Mouse (Mus musculus): Measurements from ENCODE around the gene Ntrk3. TPM values are rescaled to one million over a fixed set of nuclear protein-coding genes. Genes with fewer than 3 reads are reported as not detected.

Gene Ntrk3
- polyA plus RNA-seq, 1 experiment, result 7.7 TPM

DNA sequence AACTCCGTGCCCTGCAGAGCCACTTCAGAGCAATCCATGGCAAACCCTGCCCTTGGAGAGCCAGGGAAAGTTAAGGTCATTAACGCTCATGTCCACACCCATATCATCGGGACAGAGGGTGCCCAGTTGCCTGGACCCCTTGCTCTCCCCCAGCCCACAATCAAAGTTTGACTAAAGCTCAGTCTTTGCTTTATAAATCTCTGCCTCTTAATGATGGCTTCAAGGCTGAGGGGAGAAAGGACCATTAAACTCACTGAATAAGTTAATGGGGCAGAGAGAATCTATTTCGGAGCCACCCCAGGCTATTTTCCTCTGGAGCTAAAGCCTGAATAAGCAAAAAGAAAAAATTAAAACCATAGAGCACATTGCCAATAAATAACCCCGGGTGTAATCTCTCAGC is 182.3 kb downstream of the Ntrk3 start:
- no peaks in the 10 kb centered on the region for H3K27me3 ChIP-seq (ENCODE audit: control insufficient read depth, insufficient read depth, low read length)
- no peaks in the 10 kb centered on the region for H3K4me1 ChIP-seq (ENCODE audit: control insufficient read depth, insufficient read depth, low read length)
- TF ChIP-seq CTCF (IDR thresholded peaks at IDR 0.05; ENCODE audit: control insufficient read depth, insufficient read depth, insufficient replicate concordance, low read depth, low read length) (no peak), POLR2A (IDR thresholded peaks at IDR 0.05; ENCODE audit: control insufficient read depth, low read depth, low read length) (no peak)
- H3K36me3 ChIP-seq (ENCODE audit: control insufficient read depth, insufficient read depth, low read length), result no peaks in the 10 kb centered on the region
- H3K4me3 ChIP-seq (ENCODE audit: control insufficient read depth, low read depth, low read length), result no peak overlapping the region
- H3K27ac ChIP-seq (ENCODE audit: control insufficient read depth, insufficient read depth, low read depth, low read length), result no peak overlapping the region

DNA sequence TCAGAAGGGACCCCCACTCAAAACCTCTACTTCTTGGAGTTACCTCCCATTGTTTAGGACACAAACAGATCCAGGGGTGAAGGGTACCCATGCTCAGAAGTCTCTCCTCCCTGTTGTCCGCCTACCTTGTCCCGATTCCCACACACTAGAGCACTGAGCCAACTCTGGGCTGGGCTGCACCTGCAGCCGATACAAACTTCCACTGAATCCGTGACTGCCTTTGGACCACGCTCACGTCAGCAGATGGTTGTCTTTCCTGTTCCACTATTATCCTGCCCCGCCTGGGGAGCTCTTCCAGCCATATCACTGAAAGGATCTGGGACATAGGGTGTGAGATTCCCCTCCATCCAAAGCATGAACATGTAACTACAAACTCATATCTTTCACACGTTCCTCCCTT is 188.4 kb downstream of the Ntrk3 start:
- H3K27me3 ChIP-seq (ENCODE audit: control insufficient read depth, insufficient read depth, low read length), result no peaks in the 10 kb centered on the region
- H3K4me3 ChIP-seq (ENCODE audit: control insufficient read depth, low read depth, low read length), result no peak overlapping the region
- H3K4me1 ChIP-seq (ENCODE audit: control insufficient read depth, insufficient read depth, low read length), result no peaks in the 10 kb centered on the region
- no peak overlapping the region for H3K27ac ChIP-seq (ENCODE audit: control insufficient read depth, insufficient read depth, low read depth, low read length)
- TF ChIP-seq POLR2A (IDR thresholded peaks at IDR 0.05; ENCODE audit: control insufficient read depth, low read depth, low read length) (no peak), CTCF (IDR thresholded peaks at IDR 0.05; ENCODE audit: control insufficient read depth, insufficient read depth, insufficient replicate concordance, low read depth, low read length) (no peak)
- H3K36me3 ChIP-seq (ENCODE audit: control insufficient read depth, insufficient read depth, low read length), result no peaks in the 10 kb centered on the region

DNA sequence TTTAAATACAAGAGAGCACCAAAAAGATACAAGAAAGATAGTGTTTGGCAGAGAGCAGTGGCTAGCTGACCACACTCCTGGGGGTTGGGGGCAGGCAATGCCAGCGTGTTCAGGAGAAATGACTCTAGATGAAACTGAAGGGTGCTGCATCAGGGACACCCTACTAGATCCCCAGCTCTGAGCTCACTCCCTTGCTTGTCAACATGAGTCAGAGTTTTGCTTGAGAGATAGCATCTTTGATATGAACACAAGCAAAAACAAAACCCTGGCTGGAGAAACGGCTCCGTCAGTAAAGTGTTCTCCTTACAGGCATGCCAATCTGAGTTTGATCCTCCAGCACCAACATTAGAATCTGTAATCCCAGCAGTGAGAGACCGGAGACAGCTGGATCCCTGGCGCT is 189.1 kb downstream of the Ntrk3 start:
- no peak overlapping the region for H3K27ac ChIP-seq (ENCODE audit: control insufficient read depth, insufficient read depth, low read depth, low read length)
- H3K27me3 ChIP-seq (ENCODE audit: control insufficient read depth, insufficient read depth, low read length), result no peaks in the 10 kb centered on the region
- no peaks in the 10 kb centered on the region for H3K4me1 ChIP-seq (ENCODE audit: control insufficient read depth, insufficient read depth, low read length)
- no peaks in the 10 kb centered on the region for H3K36me3 ChIP-seq (ENCODE audit: control insufficient read depth, insufficient read depth, low read length)
- TF ChIP-seq CTCF (IDR thresholded peaks at IDR 0.05; ENCODE audit: control insufficient read depth, insufficient read depth, insufficient replicate concordance, low read depth, low read length), result no peak
- TF ChIP-seq POLR2A (IDR thresholded peaks at IDR 0.05; ENCODE audit: control insufficient read depth, low read depth, low read length), result no peak
- H3K4me3 ChIP-seq (ENCODE audit: control insufficient read depth, low read depth, low read length), result no peak overlapping the region

DNA sequence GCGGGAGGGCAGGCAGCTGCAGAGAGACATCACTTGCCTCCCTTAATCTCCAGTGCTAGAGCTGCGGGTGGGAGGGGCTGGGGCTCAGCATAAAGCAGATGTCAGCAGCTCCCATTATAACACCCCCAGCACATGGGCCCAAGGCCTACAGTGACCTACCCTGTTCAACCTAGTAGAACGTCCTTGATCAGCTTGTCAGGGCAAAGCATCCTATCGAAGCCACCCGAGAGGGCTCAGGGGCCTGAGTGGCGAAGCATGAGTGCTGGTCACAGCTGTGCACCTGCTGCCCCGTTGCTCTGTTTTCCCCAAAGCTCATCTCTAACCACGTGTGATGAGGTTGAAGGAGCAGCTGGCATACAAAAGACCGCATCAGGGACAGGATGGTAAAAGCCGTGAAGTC is 191.3 kb downstream of the Ntrk3 start:
- no peaks in the 10 kb centered on the region for H3K27me3 ChIP-seq (ENCODE audit: control insufficient read depth, insufficient read depth, low read length)
- no peak overlapping the region for H3K27ac ChIP-seq (ENCODE audit: control insufficient read depth, insufficient read depth, low read depth, low read length)
- TF ChIP-seq CTCF (IDR thresholded peaks at IDR 0.05; ENCODE audit: control insufficient read depth, insufficient read depth, insufficient replicate concordance, low read depth, low read length) (no peak), POLR2A (IDR thresholded peaks at IDR 0.05; ENCODE audit: control insufficient read depth, low read depth, low read length) (no peak)
- no peaks in the 10 kb centered on the region for H3K36me3 ChIP-seq (ENCODE audit: control insufficient read depth, insufficient read depth, low read length)
- H3K4me3 ChIP-seq (ENCODE audit: control insufficient read depth, low read depth, low read length), result no peak overlapping the region
- no peaks in the 10 kb centered on the region for H3K4me1 ChIP-seq (ENCODE audit: control insufficient read depth, insufficient read depth, low read length)

DNA sequence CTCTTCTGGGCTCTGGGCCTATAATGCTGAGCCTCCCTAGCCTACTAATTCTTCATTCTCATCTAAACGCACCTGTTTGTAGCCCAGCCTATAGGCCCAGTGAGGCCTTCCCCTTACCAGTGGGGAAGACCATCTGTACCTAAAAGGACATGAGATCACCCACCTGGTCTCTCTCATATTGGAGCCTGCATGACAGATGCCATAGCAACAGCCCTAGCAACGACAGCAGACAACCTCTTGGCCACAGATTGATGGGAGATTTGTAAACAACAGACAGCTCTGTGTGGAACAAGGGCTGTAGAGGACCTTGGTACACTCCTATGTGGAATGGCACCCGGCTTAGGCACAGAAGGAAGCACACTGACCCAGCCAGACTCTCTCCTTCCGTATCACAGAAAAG is 195.3 kb downstream of the Ntrk3 start:
- Histone ChIP-seq H3K36me3 (ENCODE audit: control insufficient read depth, insufficient read depth, low read length) (no peaks in the 10 kb centered on the region), H3K27me3 (ENCODE audit: control insufficient read depth, insufficient read depth, low read length) (no peaks in the 10 kb centered on the region), H3K27ac (ENCODE audit: control insufficient read depth, insufficient read depth, low read depth, low read length) (no peak overlapping the region), H3K4me3 (ENCODE audit: control insufficient read depth, low read depth, low read length) (no peak overlapping the region), H3K4me1 (ENCODE audit: control insufficient read depth, insufficient read depth, low read length) (no peaks in the 10 kb centered on the region)
- TF ChIP-seq CTCF (IDR thresholded peaks at IDR 0.05; ENCODE audit: control insufficient read depth, insufficient read depth, insufficient replicate concordance, low read depth, low read length) (no peak), POLR2A (IDR thresholded peaks at IDR 0.05; ENCODE audit: control insufficient read depth, low read depth, low read length) (no peak)

DNA sequence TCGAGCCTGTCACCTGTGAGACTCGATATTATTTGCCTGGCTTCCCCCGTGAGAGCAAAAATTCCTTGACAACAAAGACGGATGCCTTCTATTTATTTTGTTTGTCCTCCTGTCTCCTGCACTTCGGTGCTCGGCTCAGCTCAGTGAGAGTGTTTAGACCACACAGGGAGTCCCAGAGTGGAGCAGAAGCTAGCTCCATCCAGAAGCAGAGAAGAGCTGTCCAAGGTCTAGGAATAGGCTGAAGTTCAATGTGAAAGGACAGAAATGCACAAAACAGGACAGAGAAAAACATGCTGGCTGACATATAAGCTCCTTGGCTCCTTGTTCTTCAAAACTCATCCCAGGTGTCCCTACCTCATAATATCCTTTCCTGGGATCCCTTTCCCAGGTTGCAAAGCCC is 207.5 kb downstream of the Ntrk3 start:
- Histone ChIP-seq H3K36me3 (ENCODE audit: control insufficient read depth, insufficient read depth, low read length) (no peaks in the 10 kb centered on the region), H3K4me1 (ENCODE audit: control insufficient read depth, insufficient read depth, low read length) (no peaks in the 10 kb centered on the region), H3K27me3 (ENCODE audit: control insufficient read depth, insufficient read depth, low read length) (no peaks in the 10 kb centered on the region), H3K4me3 (ENCODE audit: control insufficient read depth, low read depth, low read length) (no peak overlapping the region), H3K27ac (ENCODE audit: control insufficient read depth, insufficient read depth, low read depth, low read length) (no peak overlapping the region)
- no peak for TF ChIP-seq POLR2A (IDR thresholded peaks at IDR 0.05; ENCODE audit: control insufficient read depth, low read depth, low read length)
- no peak for TF ChIP-seq CTCF (IDR thresholded peaks at IDR 0.05; ENCODE audit: control insufficient read depth, insufficient read depth, insufficient replicate concordance, low read depth, low read length)

DNA sequence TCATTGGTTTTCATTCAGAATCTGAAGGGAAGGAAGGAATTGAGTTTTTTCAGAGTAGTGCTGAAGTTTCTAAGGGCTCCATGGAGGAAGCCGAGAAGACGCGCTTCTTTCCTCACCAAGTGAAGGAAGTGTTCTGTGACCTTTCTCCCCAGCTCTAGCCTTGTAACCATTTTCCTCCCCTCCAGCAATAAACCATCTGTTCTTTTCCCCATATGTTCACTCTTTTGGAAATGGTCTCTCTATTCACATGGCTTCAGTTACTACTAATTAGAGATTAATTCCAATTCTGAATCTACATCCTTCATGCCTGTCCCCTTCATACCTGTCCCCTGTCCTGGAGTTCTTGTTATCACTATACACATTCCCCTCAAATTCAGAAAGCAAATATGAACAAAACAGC is 209.8 kb downstream of the Ntrk3 start:
- Histone ChIP-seq H3K36me3 (ENCODE audit: control insufficient read depth, insufficient read depth, low read length) (no peaks in the 10 kb centered on the region), H3K27me3 (ENCODE audit: control insufficient read depth, insufficient read depth, low read length) (no peaks in the 10 kb centered on the region), H3K4me1 (ENCODE audit: control insufficient read depth, insufficient read depth, low read length) (no peaks in the 10 kb centered on the region), H3K27ac (ENCODE audit: control insufficient read depth, insufficient read depth, low read depth, low read length) (no peak overlapping the region), H3K4me3 (ENCODE audit: control insufficient read depth, low read depth, low read length) (no peak overlapping the region)
- TF ChIP-seq POLR2A (IDR thresholded peaks at IDR 0.05; ENCODE audit: control insufficient read depth, low read depth, low read length), result no peak
- TF ChIP-seq CTCF (IDR thresholded peaks at IDR 0.05; ENCODE audit: control insufficient read depth, insufficient read depth, insufficient replicate concordance, low read depth, low read length), result no peak

DNA sequence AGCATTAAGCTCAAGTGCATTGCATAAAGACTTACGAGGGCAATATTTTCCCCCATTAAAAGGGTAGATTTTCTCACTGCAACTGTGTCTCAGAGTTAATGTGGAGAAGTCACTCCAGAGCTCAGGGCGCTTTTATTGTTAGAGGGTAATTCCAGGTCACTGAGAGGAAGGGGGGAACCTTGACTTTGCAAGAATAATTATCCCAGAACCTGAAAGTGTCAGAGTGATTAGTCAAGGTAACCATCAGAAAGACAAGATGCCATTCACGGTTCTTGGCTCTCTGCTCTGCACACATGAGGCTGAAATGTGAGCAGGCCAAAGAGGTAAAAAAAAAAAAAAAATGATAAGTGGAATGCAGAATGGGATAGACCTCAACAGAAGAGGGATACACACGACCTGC is 210.2 kb downstream of the Ntrk3 start:
- H3K27ac ChIP-seq (ENCODE audit: control insufficient read depth, insufficient read depth, low read depth, low read length), result no peak overlapping the region

More for the DNA sequence above, 210.2 kb downstream of the Ntrk3 start:
- TF ChIP-seq POLR2A (IDR thresholded peaks at IDR 0.05; ENCODE audit: control insufficient read depth, low read depth, low read length) (no peak), CTCF (IDR thresholded peaks at IDR 0.05; ENCODE audit: control insufficient read depth, insufficient read depth, insufficient replicate concordance, low read depth, low read length) (no peak)
- Histone ChIP-seq H3K4me1 (ENCODE audit: control insufficient read depth, insufficient read depth, low read length) (no peaks in the 10 kb centered on the region), H3K4me3 (ENCODE audit: control insufficient read depth, low read depth, low read length) (no peak overlapping the region), H3K27me3 (ENCODE audit: control insufficient read depth, insufficient read depth, low read length) (no peaks in the 10 kb centered on the region), H3K36me3 (ENCODE audit: control insufficient read depth, insufficient read depth, low read length) (no peaks in the 10 kb centered on the region)

Data from testis, adult 2 months (tissue).